Mouse (Mus musculus) ovary, postnatal 36 days (tissue): ENCODE data around the gene Gm10147.
"Not testable (repeated sequence)": the region's sequence is repeated elsewhere in the genome, so short reads cannot be mapped to it uniquely, and the experiment has no call there.

Source experiments
- DNase-seq: peaks from one replicate; pipeline ENCODE4 v3.0.0; 2022; ENCODE audit warnings: low spot score, mixed read lengths

Gm10147 gene

DNA sequence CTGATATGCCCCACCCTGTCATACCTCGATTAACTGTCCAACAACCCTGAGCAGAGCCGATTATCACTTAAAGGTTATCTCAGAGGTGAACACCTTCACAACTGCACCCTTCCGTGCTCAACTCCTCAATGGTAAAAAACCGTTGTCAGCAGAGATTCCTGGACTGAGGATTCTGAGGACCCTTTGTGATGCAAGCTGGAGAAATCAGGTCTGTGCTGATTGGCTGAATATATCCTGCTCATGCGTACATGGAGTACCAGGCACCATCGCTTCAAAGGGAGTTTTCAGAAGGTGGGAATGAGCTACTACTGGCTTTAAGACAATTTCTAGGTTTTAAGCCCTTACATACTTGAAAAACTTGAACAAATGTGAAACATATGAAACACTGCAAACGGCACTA, at the start of gene Gm10147:
TSS of gene Gm10147 (minus strand) at position 101 of the 400 bp plus-strand sequence.
- DNase-seq = not testable (repeated sequence)
